Comparison of ENCODE assay signal across 12 mouse cellular contexts in genomic region chr10:75134861-75135517, GRCm38 (mm10).
A peak's percentile ranks its signal among the peaks of the same experiment; 100 is the strongest.
DNase-seq lines count a peak whose midpoint lies in the region; ATAC-seq lines count a peak whose summit lies in the region.
"Had no signal": no experiment of that assay in that cellular context is flagged by ENCODE, and none has a peak within 500 bp of the region (broad histone marks: within the 10 kb centered on the region; RNA-seq: fewer than 3 reads in every experiment).

No protein-coding gene starts in this region.

- no peak overlapping the region for H3K9ac ChIP-seq in hindbrain, embryonic 13.5 days
- no peak overlapping the region for H3K9ac ChIP-seq in hindbrain, embryonic 11.5 days (ENCODE audit: low read depth, low read length)
- no peak overlapping the region for H3K9ac ChIP-seq in neural tube, embryonic 12.5 days
- no peak overlapping the region for H3K9ac ChIP-seq in stomach, embryonic 14.5 days (replicated peaks; ENCODE audit: low read depth, low read length)
- H3K9ac ChIP-seq: heart, embryonic 12.5 days; liver, embryonic 14.5 days had no signal

- ATAC-seq in hindbrain, embryonic 13.5 days (ENCODE audit: low FRiP score), result peak; percentile 34; the same call in 1 of the 2 replicates
- ATAC-seq in hindbrain, embryonic 11.5 days (ENCODE audit: low FRiP score), result no peak
- ATAC-seq in neural tube, embryonic 12.5 days (ENCODE audit: low FRiP score, low read depth), result 0 out of 2 replicates have a peak, but pooled peaks have one; percentile 34
- 0 out of 2 replicates have a peak, but pooled peaks have one; percentile 24 for ATAC-seq in stomach, embryonic 14.5 days (ENCODE audit: insufficient number of reproducible peaks, insufficient read depth, low FRiP score, low read depth)

- no peaks in the 10 kb centered on the region for H3K27me3 ChIP-seq in hindbrain, embryonic 13.5 days
- no peaks in the 10 kb centered on the region for H3K27me3 ChIP-seq in hindbrain, embryonic 11.5 days (ENCODE audit: control insufficient read depth, insufficient read depth, low read length)
- no peaks in the 10 kb centered on the region for H3K27me3 ChIP-seq in neural tube, embryonic 12.5 days (replicated peaks)
- H3K27me3 ChIP-seq in stomach, embryonic 14.5 days (ENCODE audit: control insufficient read depth, insufficient read depth, low read length), result no peaks in the 10 kb centered on the region
- H3K27me3 ChIP-seq: heart, embryonic 12.5 days had no signal

- H3K4me2 ChIP-seq in hindbrain, embryonic 13.5 days, result no peak overlapping the region
- no peak overlapping the region for H3K4me2 ChIP-seq in hindbrain, embryonic 11.5 days (replicated peaks; ENCODE audit: low read depth, low read length)
- no peak overlapping the region for H3K4me2 ChIP-seq in neural tube, embryonic 12.5 days (replicated peaks)
- no peak overlapping the region for H3K4me2 ChIP-seq in stomach, embryonic 14.5 days (replicated peaks; ENCODE audit: low read depth, low read length)
- H3K4me2 ChIP-seq: heart, embryonic 12.5 days had no signal

- 64% methylated on average over 15 of the region's 15 CpGs for WGBS in hindbrain, embryonic 13.5 days
- WGBS in hindbrain, embryonic 11.5 days, result 84% methylated on average over 15 of the region's 15 CpGs
- 81% methylated on average over 15 of the region's 15 CpGs for WGBS in neural tube, embryonic 12.5 days
- 91% methylated on average over 15 of the region's 15 CpGs for WGBS in stomach, embryonic 14.5 days

- peak overlapping the region; percentile 19; the same call in 1 of the 2 replicates for H3K27ac ChIP-seq in hindbrain, embryonic 13.5 days
- H3K27ac ChIP-seq in hindbrain, embryonic 11.5 days (ENCODE audit: low read depth, low read length), result no peak overlapping the region
- no peak overlapping the region for H3K27ac ChIP-seq in neural tube, embryonic 12.5 days
- no peak overlapping the region for H3K27ac ChIP-seq in stomach, embryonic 14.5 days (ENCODE audit: low read length)
- H3K27ac ChIP-seq: liver, embryonic 14.5 days had no signal

- H3K4me3 ChIP-seq in hindbrain, embryonic 13.5 days, result no peak overlapping the region
- no peak overlapping the region for H3K4me3 ChIP-seq in hindbrain, embryonic 11.5 days (ENCODE audit: low read depth, low read length)
- H3K4me3 ChIP-seq in neural tube, embryonic 12.5 days, result no peak overlapping the region
- no peak overlapping the region for H3K4me3 ChIP-seq in stomach, embryonic 14.5 days (ENCODE audit: low read depth, low read length)
- H3K4me3 ChIP-seq: heart, embryonic 12.5 days had no signal

- no peak for DNase-seq in hindbrain, embryonic 11.5 days (ENCODE audit: low spot score)
- DNase-seq in neural tube, embryonic 10.5 days (ENCODE audit: extremely low spot score, low spot score), result no peak
- peak; percentile 69 to 82 for DNase-seq in cerebellum, postnatal 14 days
- no peak for DNase-seq in spleen, postnatal 14 days (ENCODE audit: low spot score in 2 of 2)
- no peak for DNase-seq in testis, postnatal 10 days (ENCODE audit: low spot score)
- DNase-seq: gastrocnemius, postnatal 36 days; lung, postnatal 14 days had no signal

- peaks cover 14% of the 10 kb centered on the region for H3K4me1 ChIP-seq in hindbrain, embryonic 13.5 days (replicated peaks)
- H3K4me1 ChIP-seq in hindbrain, embryonic 11.5 days (replicated peaks; ENCODE audit: control insufficient read depth, insufficient read depth, low read length), result no peaks in the 10 kb centered on the region
- H3K4me1 ChIP-seq in neural tube, embryonic 12.5 days, result no peaks in the 10 kb centered on the region
- no peaks in the 10 kb centered on the region for H3K4me1 ChIP-seq in stomach, embryonic 14.5 days (ENCODE audit: control insufficient read depth, insufficient read depth, low read length)

- no peaks in the 10 kb centered on the region for H3K9me3 ChIP-seq in hindbrain, embryonic 13.5 days
- no peaks in the 10 kb centered on the region for H3K9me3 ChIP-seq in hindbrain, embryonic 11.5 days (ENCODE audit: control insufficient read depth, low read length)
- no peaks in the 10 kb centered on the region for H3K9me3 ChIP-seq in neural tube, embryonic 12.5 days
- no peaks in the 10 kb centered on the region for H3K9me3 ChIP-seq in stomach, embryonic 14.5 days (ENCODE audit: control insufficient read depth, low read depth, low read length)
- H3K9me3 ChIP-seq: heart, embryonic 12.5 days had no signal

- peaks cover 79% of the 10 kb centered on the region for H3K36me3 ChIP-seq in hindbrain, embryonic 13.5 days
- H3K36me3 ChIP-seq in hindbrain, embryonic 11.5 days (ENCODE audit: control insufficient read depth, insufficient read depth, low read length), result no peaks in the 10 kb centered on the region
- peaks cover 67% of the 10 kb centered on the region for H3K36me3 ChIP-seq in neural tube, embryonic 12.5 days
- peaks cover 19% of the 10 kb centered on the region for H3K36me3 ChIP-seq in stomach, embryonic 14.5 days (ENCODE audit: control insufficient read depth, insufficient read depth, low read length)

Comparison
In these comparisons a context has a peak if more than half of its experiments do, and no peak if none do; other contexts are left out.
1. DNase-seq: peak in cerebellum, postnatal 14 days (2 of 2); none in hindbrain, embryonic 11.5 days (single experiment), neural tube, embryonic 10.5 days (single experiment), spleen, postnatal 14 days (0 of 2) and testis, postnatal 10 days (single experiment).